Mouse (Mus musculus) heart, embryonic 14.5 days (tissue): ENCODE measurements at regions not wholly inside any gene's neighbourhood (a gene's known extent, or its start where the extent isn't known, plus 50 kb on each side); places are given as distances from the start of the nearest gene placed in this dataset.

Experiments used
- ATAC-seq: fragments of 200-750 bp; cut with Nextera tagmentation; 2 replicates; pipeline ENCODE4 v1.8.0; 2017; ENCODE audit warnings: low read depth, moderate TSS enrichment; ENCODE audit not compliant: insufficient number of reproducible peaks, insufficient read depth, low FRiP score
- H3K27ac ChIP-seq, 2 experiments: fragments of 200-500 bp in 1 of 2; fragments of 300-500 bp in 1 of 2; sonication (generic) in 1 of 2; replicated peaks in 1 of 2; 2 replicates each; pipeline ENCODE4 v1.5.1; 2012 to 2014; ENCODE audit warnings: low read depth in 2 of 2, low read length in 2 of 2, control low read depth in 1 of 2, mild to moderate bottlenecking in 1 of 2, mixed read lengths in 1 of 2; ENCODE audit not compliant: control insufficient read depth in 1 of 2, insufficient read depth in 1 of 2
- H3K27me3 ChIP-seq: fragments of 300-500 bp; sonication (generic); 2 replicates; pipeline ENCODE4 v1.6.1; 2014; ENCODE audit warnings: mild to moderate bottlenecking, low read length, control low read depth; ENCODE audit not compliant: control insufficient read depth, insufficient read depth
- H3K36me3 ChIP-seq: fragments of 300-500 bp; sonication (generic); 2 replicates; pipeline ENCODE4 v1.6.1; 2014; ENCODE audit warnings: mild to moderate bottlenecking, control low read depth, low read length, mixed read lengths; ENCODE audit not compliant: control insufficient read depth, insufficient read depth
- H3K4me1 ChIP-seq, 2 experiments: fragments of 200-500 bp in 1 of 2; fragments of 300-500 bp in 1 of 2; sonication (generic) in 1 of 2; 2 replicates each; pipeline ENCODE4 v1.6.1; 2012 to 2014; ENCODE audit warnings: low read length in 2 of 2, control low read depth in 1 of 2, mixed read lengths in 1 of 2; ENCODE audit not compliant: control insufficient read depth in 2 of 2, insufficient read depth in 2 of 2
- H3K4me2 ChIP-seq: fragments of 300-500 bp; sonication (generic); 2 replicates; pipeline ENCODE4 v1.6.1; 2014; ENCODE audit warnings: mild to moderate bottlenecking, low read length
- H3K4me3 ChIP-seq, 2 experiments: fragments of 200-500 bp in 1 of 2; fragments of 300-500 bp in 1 of 2; sonication (generic) in 1 of 2; 2 replicates each; pipeline ENCODE4 v1.5.1; 2012 to 2014; ENCODE audit warnings: low read length in 2 of 2, mild to moderate bottlenecking in 2 of 2, control low read depth in 1 of 2, low read depth in 1 of 2, moderate library complexity in 1 of 2; ENCODE audit not compliant: control insufficient read depth in 1 of 2, insufficient read depth in 1 of 2
- H3K9ac ChIP-seq: fragments of 300-500 bp; sonication (generic); 2 replicates; pipeline ENCODE4 v1.6.1; 2014; ENCODE audit warnings: mild to moderate bottlenecking, low read length
- H3K9me3 ChIP-seq: fragments of 300-500 bp; sonication (generic); 2 replicates; pipeline ENCODE4 v1.6.1; 2016; ENCODE audit warnings: low read length, control low read depth; ENCODE audit not compliant: control insufficient read depth
- WGBS: fragments of 180-500 bp; shearing (Covaris S2); extraction: QIAGEN DNeasy Blood & Tissue Kit; methylation state at CpG from one replicate; pipeline ENCODE4 v1.1.7; 2014; 5-methylcytosine and 5-hydroxymethylcytosine counted together

- H3K9me3 ChIP-seq = peaks cover 8% of the 10 kb centered on the region
- no peak overlapping the region for H3K27ac ChIP-seq
- no peaks in the 10 kb centered on the region for H3K27me3 ChIP-seq
- ATAC-seq = no peak
- no peaks in the 10 kb centered on the region for H3K4me1 ChIP-seq
- H3K4me3 ChIP-seq = no peak overlapping the region
- no peak overlapping the region for H3K4me2 ChIP-seq
- H3K9ac ChIP-seq = no peak overlapping the region
- WGBS = 85% methylated on average over 10 of the region's 10 CpGs
- H3K36me3 ChIP-seq = no peaks in the 10 kb centered on the region
Measured at GRCm38 (mm10) chr1:75890636-75891276, 344.7 kb downstream of the Slc4a3 start.

- no peak for ATAC-seq
- 68% methylated on average over 1 of the region's 1 CpGs for WGBS
Measured at GRCm38 (mm10) chr1:75895550-75895949, 349.5 kb downstream of the Slc4a3 start.

GRCm38 (mm10) chr1:75901146-75901545 lies 355.1 kb downstream of the Slc4a3 start:
- Histone ChIP-seq H3K36me3 (no peaks in the 10 kb centered on the region), H3K27me3 (no peaks in the 10 kb centered on the region), H3K27ac (no peak overlapping the region), H3K4me1 (no peaks in the 10 kb centered on the region), H3K9ac (no peak overlapping the region), H3K9me3 (no peaks in the 10 kb centered on the region), H3K4me2 (no peak overlapping the region), H3K4me3 (no peak overlapping the region)
- WGBS = 42% methylated on average over 1 of the region's 1 CpGs
- no peak for ATAC-seq

More at GRCm38 (mm10) chr1:75895550-75895949, 349.5 kb downstream of the Slc4a3 start:
- no peak overlapping the region for H3K4me2 ChIP-seq
- no peak overlapping the region for H3K9ac ChIP-seq
- H3K27me3 ChIP-seq = no peaks in the 10 kb centered on the region
- no peaks in the 10 kb centered on the region for H3K4me1 ChIP-seq
- no peaks in the 10 kb centered on the region for H3K36me3 ChIP-seq
- H3K4me3 ChIP-seq = no peak overlapping the region
- H3K27ac ChIP-seq = no peak overlapping the region
- H3K9me3 ChIP-seq = peaks cover 8% of the 10 kb centered on the region

GRCm38 (mm10) chr1:75905699-75906470 lies 359.8 kb downstream of the Slc4a3 start:
- no peak for ATAC-seq
- H3K4me2 ChIP-seq = no peak overlapping the region
- no peak overlapping the region for H3K9ac ChIP-seq
- 68% methylated on average over 9 of the region's 9 CpGs for WGBS
- H3K27ac ChIP-seq = no peak overlapping the region
- H3K27me3 ChIP-seq = no peaks in the 10 kb centered on the region
- no peaks in the 10 kb centered on the region for H3K4me1 ChIP-seq
- no peaks in the 10 kb centered on the region for H3K36me3 ChIP-seq
- no peaks in the 10 kb centered on the region for H3K9me3 ChIP-seq
- H3K4me3 ChIP-seq = no peak overlapping the region

- Histone ChIP-seq H3K36me3 (no peaks in the 10 kb centered on the region), H3K27ac (no peak overlapping the region)
- ATAC-seq = no peak
Measured at GRCm38 (mm10) chr1:75915311-75915710, 369.2 kb downstream of the Slc4a3 start.

GRCm38 (mm10) chr1:75916181-75916580 lies 370.1 kb downstream of the Slc4a3 start:
- Histone ChIP-seq H3K4me3 (no peak overlapping the region), H3K27me3 (no peaks in the 10 kb centered on the region), H3K36me3 (no peaks in the 10 kb centered on the region), H3K9ac (no peak overlapping the region), H3K9me3 (no peaks in the 10 kb centered on the region), H3K4me2 (no peak overlapping the region), H3K27ac (no peak overlapping the region), H3K4me1 (peaks cover 0 to 3% of the 10 kb centered on the region in 2 experiments; a peak in 1 of 4 replicates)
- ATAC-seq = no peak
- 15% methylated on average over 2 of the region's 2 CpGs for WGBS

More at GRCm38 (mm10) chr1:75915311-75915710, 369.2 kb downstream of the Slc4a3 start:
- H3K27me3 ChIP-seq = no peaks in the 10 kb centered on the region
- H3K9ac ChIP-seq = no peak overlapping the region
- peaks cover 0 to 3% of the 10 kb centered on the region in 2 experiments; a peak in 1 of 4 replicates for H3K4me1 ChIP-seq
- no peak overlapping the region for H3K4me2 ChIP-seq
- WGBS = 48% methylated on average over 2 of the region's 2 CpGs
- H3K4me3 ChIP-seq = no peak overlapping the region
- no peaks in the 10 kb centered on the region for H3K9me3 ChIP-seq

GRCm38 (mm10) chr1:75919134-75919533 lies 373.1 kb downstream of the Slc4a3 start:
- Histone ChIP-seq H3K9me3 (no peaks in the 10 kb centered on the region), H3K4me3 (no peak overlapping the region), H3K36me3 (no peaks in the 10 kb centered on the region), H3K9ac (no peak overlapping the region), H3K27ac (no peak overlapping the region), H3K4me2 (no peak overlapping the region), H3K4me1 (peaks cover 0 to 3% of the 10 kb centered on the region in 2 experiments; a peak in 1 of 4 replicates), H3K27me3 (no peaks in the 10 kb centered on the region)
- no peak for ATAC-seq
- 63% methylated on average over 2 of the region's 2 CpGs for WGBS
